Mouse (Mus musculus) liver, adult 2 months (tissue): ENCODE data around the gene Atp6v0d1. TPM values are rescaled to one million over a fixed set of nuclear protein-coding genes. Genes with fewer than 3 reads are reported as not detected.
A peak's percentile ranks its signal among the peaks of the same experiment; 100 is the strongest.

Source experiments
- DNase-seq: peaks from one replicate; pipeline ENCODE4 v3.0.0-alpha.2; 2011; ENCODE audit warnings: low read depth, low spot score; ENCODE audit errors: extremely low read depth
- H3K27ac ChIP-seq: fragments of 200-500 bp; replicated peaks from 2 replicates; pipeline ENCODE4 v1.5.1; 2012; ENCODE audit warnings: low read depth, mild to moderate bottlenecking, control low read depth, inconsistent platforms, low read length; ENCODE audit not compliant: insufficient read depth
- H3K27me3 ChIP-seq: fragments of 200-500 bp; 2 replicates; pipeline ENCODE4 v1.6.1; 2012; ENCODE audit warnings: mild to moderate bottlenecking, moderate library complexity, low read length, inconsistent platforms; ENCODE audit not compliant: control insufficient read depth, insufficient read depth
- H3K36me3 ChIP-seq: fragments of 200-500 bp; 2 replicates; pipeline ENCODE4 v1.6.1; 2012; ENCODE audit warnings: low read length, inconsistent platforms; ENCODE audit not compliant: control insufficient read depth, insufficient read depth
- H3K4me1 ChIP-seq: fragments of 200-500 bp; 2 replicates; pipeline ENCODE4 v1.6.1; 2011; ENCODE audit warnings: low read length; ENCODE audit not compliant: control insufficient read depth, insufficient read depth
- H3K4me3 ChIP-seq: fragments of 200-500 bp; 2 replicates; pipeline ENCODE4 v1.5.1; 2011; ENCODE audit warnings: low read depth, mild to moderate bottlenecking, control low read depth, low read length, moderate library complexity; ENCODE audit not compliant: insufficient read depth
- H3K79me2 ChIP-seq: fragments of 200-500 bp; 2 replicates; pipeline ENCODE4 v1.6.1; 2012; ENCODE audit warnings: inconsistent platforms, mild to moderate bottlenecking, low read length, moderate library complexity; ENCODE audit not compliant: control insufficient read depth, insufficient read depth
- H3K9ac ChIP-seq: fragments of 200-500 bp; 2 replicates; pipeline ENCODE4 v1.6.1; 2012; ENCODE audit warnings: low read depth, mild to moderate bottlenecking, control low read depth, inconsistent platforms, low read length
- CTCF ChIP-seq: fragments of 200-500 bp; IDR thresholded peaks from 2 replicates; pipeline ENCODE4 v1.5.1; 2011; ENCODE audit warnings: low read depth, low read length, control low read depth
- POLR2A ChIP-seq: fragments of 200-500 bp; IDR thresholded peaks from 2 replicates; pipeline ENCODE4 v1.6.1; 2011; ENCODE audit warnings: low read length, control low read depth; ENCODE audit not compliant: insufficient read depth; ENCODE audit errors: extremely low read depth
- WGBS: fragments of 180-500 bp; shearing (Covaris S2); methylation state at CpG from one replicate; pipeline ENCODE4 v1.1.7; 2018; 5-methylcytosine and 5-hydroxymethylcytosine counted together
- polyA plus RNA-seq: library from polyadenylated mRNA; depleted of rRNA; stranded (reverse); fragments of >200 nt; gene quantifications from 2 replicates; pipeline ENCODE4 v1.2.3, GENCODE M21; 2012
- total RNA-seq: library from RNA; depleted of rRNA; stranded (reverse); fragments of >200 nt; gene quantifications from 2 replicates; pipeline ENCODE4 v1.2.3, GENCODE M21; 2014

Gene Atp6v0d1
- total and polyA plus RNA-seq, 2 experiments: 63.5 to 82.0 TPM

- Histone ChIP-seq H3K36me3 (peaks cover 10% of the 10 kb centered on the region; the same call in 1 of the 2 replicates), H3K27ac (no peak overlapping the region), H3K9ac (no peak overlapping the region), H3K79me2 (no peaks in the 10 kb centered on the region), H3K27me3 (no peaks in the 10 kb centered on the region), H3K4me1 (peaks cover 6% of the 10 kb centered on the region), H3K4me3 (no peak overlapping the region)
- 32% methylated on average over 3 of the region's 3 CpGs for WGBS
- DNase-seq: no peak
- no peak for TF ChIP-seq POLR2A
- TF ChIP-seq CTCF: no peak
Observed at GRCm38 (mm10) chr8:105521061-105521460, 44.8 kb downstream of the Atp6v0d1 start.

- Histone ChIP-seq H3K27me3 (no peaks in the 10 kb centered on the region), H3K4me3 (no peak overlapping the region), H3K4me1 (peaks cover 6% of the 10 kb centered on the region), H3K27ac (no peak overlapping the region), H3K79me2 (no peaks in the 10 kb centered on the region), H3K36me3 (peaks cover 8% of the 10 kb centered on the region; the same call in 1 of the 2 replicates), H3K9ac (no peak overlapping the region)
- no peak for DNase-seq
- 74% methylated on average over 5 of the region's 5 CpGs for WGBS
- TF ChIP-seq POLR2A (no peak), CTCF (no peak)
Observed at GRCm38 (mm10) chr8:105520521-105520920, 45.3 kb downstream of the Atp6v0d1 start.

GRCm38 (mm10) chr8:105519591-105519990 lies 46.3 kb downstream of the Atp6v0d1 start:
- no peak for DNase-seq
- Histone ChIP-seq H3K36me3 (peaks cover 6% of the 10 kb centered on the region; the same call in 1 of the 2 replicates), H3K27ac (no peak overlapping the region), H3K4me3 (no peak overlapping the region), H3K4me1 (peaks cover 6% of the 10 kb centered on the region), H3K27me3 (no peaks in the 10 kb centered on the region), H3K9ac (no peak overlapping the region), H3K79me2 (no peaks in the 10 kb centered on the region)
- TF ChIP-seq POLR2A (no peak), CTCF (no peak)
- WGBS: 24% methylated on average over 2 of the region's 2 CpGs

- peak within 1 kb of the TSS; percentile 48 for H3K9ac ChIP-seq
- H3K27me3 ChIP-seq: no peaks in the 10 kb centered on the region
- H3K79me2 ChIP-seq: no peaks in the 10 kb centered on the region
- no peaks in the 10 kb centered on the region for H3K36me3 ChIP-seq
- TF ChIP-seq CTCF (no peak), POLR2A (no peak)
- DNase-seq: no peak
- no peak within 1 kb of the TSS for H3K27ac ChIP-seq
- peak within 1 kb of the TSS; percentile 52 for H3K4me3 ChIP-seq
- 2% methylated on average over 66 of the region's 68 CpGs for WGBS
- H3K4me1 ChIP-seq: peaks cover 6% of the 10 kb centered on the region
Observed at GRCm38 (mm10) chr8:105518436-105519313, 47.2 kb downstream of the Atp6v0d1 start, which contains the start of gene Hsd11b2. TSS of gene Hsd11b2 (plus strand) at chr8:105518755.

GRCm38 (mm10) chr8:105517346-105517745 lies 48.5 kb downstream of the Atp6v0d1 start:
- H3K4me1 ChIP-seq: peaks cover 6% of the 10 kb centered on the region
- H3K27ac ChIP-seq: no peak overlapping the region
- no peaks in the 10 kb centered on the region for H3K36me3 ChIP-seq
- H3K79me2 ChIP-seq: no peaks in the 10 kb centered on the region
- no peaks in the 10 kb centered on the region for H3K27me3 ChIP-seq
- H3K4me3 ChIP-seq: no peak overlapping the region
- H3K9ac ChIP-seq: no peak overlapping the region
- WGBS: 35% methylated on average over 8 of the region's 8 CpGs
- no peak for DNase-seq
- TF ChIP-seq POLR2A: no peak
- no peak for TF ChIP-seq CTCF

DNA sequence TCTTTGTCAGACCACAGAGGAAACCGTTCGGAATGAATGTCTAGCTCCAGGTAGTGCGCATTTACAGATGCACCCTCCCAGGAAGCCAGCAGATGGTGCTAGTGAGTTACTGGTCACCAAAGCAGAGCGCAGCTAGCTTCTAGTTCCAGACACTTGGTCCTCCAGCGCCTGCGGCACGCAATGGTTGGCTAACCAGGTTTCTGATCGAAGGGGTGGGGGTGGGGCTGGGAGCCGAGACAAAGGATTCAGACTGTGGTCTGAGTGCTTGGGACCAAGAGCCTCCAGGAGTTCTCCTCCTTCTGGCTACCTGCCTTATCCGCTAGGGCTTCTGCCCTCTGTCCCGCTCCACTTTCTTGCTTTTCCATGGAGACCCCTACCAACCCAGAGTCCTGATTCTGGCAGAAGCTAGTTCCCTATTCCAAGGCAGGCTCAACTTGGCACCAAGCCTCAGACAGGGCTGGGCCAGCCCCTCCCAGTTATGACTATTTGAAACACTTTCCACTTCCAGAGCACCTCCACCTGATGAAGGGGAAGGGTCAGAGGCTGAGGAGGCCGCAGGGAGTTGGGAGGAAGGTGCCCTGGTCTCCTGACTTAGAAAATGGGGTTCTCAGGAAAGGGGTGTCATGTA lies 49.7 kb downstream of the Atp6v0d1 start:
- no peaks in the 10 kb centered on the region for H3K27me3 ChIP-seq
- H3K79me2 ChIP-seq: no peaks in the 10 kb centered on the region
- peaks cover 6% of the 10 kb centered on the region for H3K4me1 ChIP-seq
- 15% methylated on average over 12 of the region's 12 CpGs for whole genome bisulfite sequencing
- H3K36me3 ChIP-seq: no peaks in the 10 kb centered on the region
- no peak overlapping the region for H3K27ac ChIP-seq
- H3K4me3 ChIP-seq: no peak overlapping the region
- H3K9ac ChIP-seq: no peak overlapping the region
- DNase-seq: peak; percentile 54
- TF ChIP-seq POLR2A (no peak), CTCF (peak; percentile 89)
